Mouse (Mus musculus) myocyte (in vitro differentiated cells): ENCODE results near the gene Eif4a1.

ENCODE experiments used
- CEBPB ChIP-seq: IDR thresholded peaks from 2 replicates; pipeline ENCODE4 v1.6.1; 2011; ENCODE audit warnings: mild to moderate bottlenecking, moderate library complexity; ENCODE audit not compliant: poor library complexity, insufficient read depth, severe bottlenecking
- E2F4 ChIP-seq: IDR thresholded peaks from one replicate; pipeline ENCODE4 v1.6.1; 2011; ENCODE audit warnings: mild to moderate bottlenecking, control low read depth, moderate library complexity; ENCODE audit not compliant: insufficient read depth
- MAX ChIP-seq: IDR thresholded peaks from one replicate; pipeline ENCODE4 v1.6.1; 2011; ENCODE audit warnings: low read depth, mild to moderate bottlenecking, control low read depth
- MYOD1 ChIP-seq, 3 experiments: IDR thresholded peaks; one replicate each; pipeline ENCODE4 v1.6.1; 2011; ENCODE audit warnings: control low read depth in 2 of 3, low read depth in 2 of 3, mild to moderate bottlenecking in 2 of 3, moderate library complexity in 1 of 3; ENCODE audit not compliant: insufficient read length in 2 of 3, control insufficient read depth in 1 of 3
- MYOG ChIP-seq, 3 experiments: IDR thresholded peaks; one replicate each; pipeline ENCODE4 v1.6.1; 2011; ENCODE audit warnings: control low read depth in 2 of 3, low read depth in 2 of 3, mild to moderate bottlenecking in 2 of 3; ENCODE audit not compliant: insufficient read length in 2 of 3, control insufficient read depth in 1 of 3, insufficient read depth in 1 of 3
- POLR2A ChIP-seq: IDR thresholded peaks from one replicate; pipeline ENCODE4 v1.6.1; 2011; ENCODE audit warnings: low read depth, mild to moderate bottlenecking, control low read depth, moderate library complexity; ENCODE audit not compliant: insufficient read length
- POLR2AphosphoS2 ChIP-seq: IDR thresholded peaks from one replicate; pipeline ENCODE4 v1.6.1; 2011; ENCODE audit warnings: low read depth, control low read depth; ENCODE audit not compliant: insufficient read length
- REST ChIP-seq: IDR thresholded peaks from one replicate; pipeline ENCODE4 v1.6.1; 2011; ENCODE audit warnings: mild to moderate bottlenecking, control low read depth, moderate library complexity; ENCODE audit not compliant: insufficient read depth, insufficient read length
- TCF12 ChIP-seq: IDR thresholded peaks from one replicate; pipeline ENCODE4 v1.6.1; 2011; ENCODE audit warnings: mild to moderate bottlenecking, control low read depth; ENCODE audit not compliant: poor library complexity, insufficient read depth, severe bottlenecking
- TCF3 ChIP-seq: IDR thresholded peaks from one replicate; pipeline ENCODE4 v1.6.1; 2011; ENCODE audit warnings: low read depth, control low read depth; ENCODE audit not compliant: insufficient read length
- USF1 ChIP-seq: IDR thresholded peaks from one replicate; pipeline ENCODE4 v1.6.1; 2011; ENCODE audit warnings: low read depth, mild to moderate bottlenecking, control low read depth, moderate library complexity

GRCm38 (mm10) chr11:69629802-69630201 is 42.4 kb downstream of the Eif4a1 start:
- TF ChIP-seq POLR2A (no peak), E2F4 (no peak), POLR2AphosphoS2 (no peak), TCF3 (no peak), CEBPB (no peak), MYOD1 (IDR thresholded peaks at IDR 0.05; ENCODE audit: control insufficient read depth in 1 of 3, insufficient read length in 2 of 3, low read depth in 2 of 3) (no peak), TCF12 (no peak), MAX (no peak), USF1 (no peak), MYOG (IDR thresholded peaks at IDR 0.05; ENCODE audit: control insufficient read depth in 1 of 3, insufficient read depth in 1 of 3, insufficient read length in 2 of 3, low read depth in 2 of 3) (no peak), REST (no peak)
